Mouse (Mus musculus): ENCODE data around the gene Tcf7l2. TPM values are rescaled to one million over a fixed set of nuclear protein-coding genes. Genes with fewer than 3 reads are reported as not detected.

Gene Tcf7l2
- polyA plus RNA-seq, 1 experiment from 2014 or later = 225 TPM

- no peak overlapping the region for H3K27ac ChIP-seq (replicated peaks; ENCODE audit: low read depth, low read length)
- no peak overlapping the region for H3K4me2 ChIP-seq (ENCODE audit: low read depth, severe bottlenecking)
- H3K27me3 ChIP-seq (ENCODE audit: control insufficient read depth, insufficient read depth, low read length) = no peaks in the 10 kb centered on the region
- DNase-seq (ENCODE audit: low spot score) (no peak), ATAC-seq (ENCODE audit: insufficient number of reproducible peaks, low FRiP score, low TSS enrichment, low read depth) (no peak)
- no peaks in the 10 kb centered on the region for H3K9me3 ChIP-seq (ENCODE audit: control insufficient read depth, low read length)
- peaks cover 4% of the 10 kb centered on the region; the same call in 1 of the 2 replicates for H3K36me3 ChIP-seq (ENCODE audit: control insufficient read depth, insufficient read depth, low read length)
- no peak overlapping the region for H3K4me3 ChIP-seq (ENCODE audit: low read depth, low read length)
- H3K4me1 ChIP-seq (ENCODE audit: control insufficient read depth, insufficient read depth, low read length) = peaks cover 13% of the 10 kb centered on the region; the same call in 1 of the 2 replicates
- 59% methylated on average over 8 of the region's 8 CpGs for WGBS
- H3K9ac ChIP-seq (ENCODE audit: low read length) = no peak overlapping the region
Observed at GRCm38 (mm10) chr19:55781681-55782080, 40.1 kb downstream of the Tcf7l2 start.

GRCm38 (mm10) chr19:55784796-55785418 is 43.3 kb downstream of the Tcf7l2 start:
- Histone ChIP-seq H3K4me3 (ENCODE audit: low read depth, low read length) (no peak overlapping the region), H3K27ac (replicated peaks; ENCODE audit: low read depth, low read length) (no peak overlapping the region), H3K9me3 (ENCODE audit: control insufficient read depth, low read length) (no peaks in the 10 kb centered on the region), H3K4me1 (ENCODE audit: control insufficient read depth, insufficient read depth, low read length) (peaks cover 13% of the 10 kb centered on the region; the same call in 1 of the 2 replicates), H3K4me2 (ENCODE audit: low read depth, severe bottlenecking) (no peak overlapping the region), H3K36me3 (ENCODE audit: control insufficient read depth, insufficient read depth, low read length) (peaks cover 4% of the 10 kb centered on the region; the same call in 1 of the 2 replicates), H3K27me3 (ENCODE audit: control insufficient read depth, insufficient read depth, low read length) (no peaks in the 10 kb centered on the region), H3K9ac (ENCODE audit: low read length) (no peak overlapping the region)
- DNase-seq (ENCODE audit: low spot score) (no peak), ATAC-seq (ENCODE audit: insufficient number of reproducible peaks, low FRiP score, low TSS enrichment, low read depth) (no peak)
- 89% methylated on average over 21 of the region's 21 CpGs for WGBS

GRCm38 (mm10) chr19:55787420-55787819 is 45.8 kb downstream of the Tcf7l2 start:
- H3K4me3 ChIP-seq (ENCODE audit: low read depth, low read length) = no peak overlapping the region
- no peaks in the 10 kb centered on the region for H3K9me3 ChIP-seq (ENCODE audit: control insufficient read depth, low read length)
- H3K4me2 ChIP-seq (ENCODE audit: low read depth, severe bottlenecking) = no peak overlapping the region
- DNase-seq (ENCODE audit: low spot score) (no peak), ATAC-seq (ENCODE audit: insufficient number of reproducible peaks, low FRiP score, low TSS enrichment, low read depth) (no peak)
- peaks cover 4% of the 10 kb centered on the region; the same call in 1 of the 2 replicates for H3K36me3 ChIP-seq (ENCODE audit: control insufficient read depth, insufficient read depth, low read length)
- H3K27me3 ChIP-seq (ENCODE audit: control insufficient read depth, insufficient read depth, low read length) = no peaks in the 10 kb centered on the region
- H3K27ac ChIP-seq (replicated peaks; ENCODE audit: low read depth, low read length) = no peak overlapping the region
- peaks cover 20% of the 10 kb centered on the region for H3K4me1 ChIP-seq (ENCODE audit: control insufficient read depth, insufficient read depth, low read length)
- H3K9ac ChIP-seq (ENCODE audit: low read length) = no peak overlapping the region
- WGBS = 79% methylated on average over 13 of the region's 13 CpGs

- peaks cover 20% of the 10 kb centered on the region for H3K4me1 ChIP-seq (ENCODE audit: control insufficient read depth, insufficient read depth, low read length)
- no peak overlapping the region for H3K27ac ChIP-seq (replicated peaks; ENCODE audit: low read depth, low read length)
- WGBS = 56% methylated on average over 7 of the region's 7 CpGs
- H3K4me3 ChIP-seq (ENCODE audit: low read depth, low read length) = no peak overlapping the region
- peaks cover 4% of the 10 kb centered on the region for H3K36me3 ChIP-seq (ENCODE audit: control insufficient read depth, insufficient read depth, low read length)
- DNase-seq (ENCODE audit: low spot score) (no peak), ATAC-seq (ENCODE audit: insufficient number of reproducible peaks, low FRiP score, low TSS enrichment, low read depth) (no peak)
- H3K27me3 ChIP-seq (ENCODE audit: control insufficient read depth, insufficient read depth, low read length) = no peaks in the 10 kb centered on the region
- H3K9ac ChIP-seq (ENCODE audit: low read length) = no peak overlapping the region
- H3K9me3 ChIP-seq (ENCODE audit: control insufficient read depth, low read length) = no peaks in the 10 kb centered on the region
- no peak overlapping the region for H3K4me2 ChIP-seq (ENCODE audit: low read depth, severe bottlenecking)
Observed at GRCm38 (mm10) chr19:55788285-55788904, 46.8 kb downstream of the Tcf7l2 start.

GRCm38 (mm10) chr19:55788905-55789295 is 47.3 kb downstream of the Tcf7l2 start:
- no peak for ATAC-seq (ENCODE audit: insufficient number of reproducible peaks, low FRiP score, low TSS enrichment, low read depth)
- WGBS = 62% methylated on average over 5 of the region's 5 CpGs
- H3K9me3 ChIP-seq (ENCODE audit: control insufficient read depth, low read length) = no peaks in the 10 kb centered on the region
- no peak overlapping the region for H3K4me3 ChIP-seq (ENCODE audit: low read depth, low read length)
- peaks cover 4% of the 10 kb centered on the region for H3K36me3 ChIP-seq (ENCODE audit: control insufficient read depth, insufficient read depth, low read length)
- no peak overlapping the region for H3K9ac ChIP-seq (ENCODE audit: low read length)
- H3K27me3 ChIP-seq (ENCODE audit: control insufficient read depth, insufficient read depth, low read length) = no peaks in the 10 kb centered on the region
- no peak for DNase-seq (ENCODE audit: low spot score)
- H3K4me2 ChIP-seq (ENCODE audit: low read depth, severe bottlenecking) = no peak overlapping the region
- H3K27ac ChIP-seq (replicated peaks; ENCODE audit: low read depth, low read length) = no peak overlapping the region
- peaks cover 20% of the 10 kb centered on the region for H3K4me1 ChIP-seq (ENCODE audit: control insufficient read depth, insufficient read depth, low read length)

- Histone ChIP-seq H3K4me1 (ENCODE audit: control insufficient read depth, insufficient read depth, low read length) (peaks cover 20% of the 10 kb centered on the region), H3K9me3 (ENCODE audit: control insufficient read depth, low read length) (no peaks in the 10 kb centered on the region), H3K9ac (ENCODE audit: low read length) (no peak overlapping the region), H3K4me3 (ENCODE audit: low read depth, low read length) (no peak overlapping the region), H3K27ac (replicated peaks; ENCODE audit: low read depth, low read length) (no peak overlapping the region), H3K4me2 (ENCODE audit: low read depth, severe bottlenecking) (no peak overlapping the region), H3K36me3 (ENCODE audit: control insufficient read depth, insufficient read depth, low read length) (peaks cover 4% of the 10 kb centered on the region), H3K27me3 (ENCODE audit: control insufficient read depth, insufficient read depth, low read length) (no peaks in the 10 kb centered on the region)
- no peak for DNase-seq (ENCODE audit: low spot score)
- no peak for ATAC-seq (ENCODE audit: insufficient number of reproducible peaks, low FRiP score, low TSS enrichment, low read depth)
- WGBS = 27% methylated on average over 3 of the region's 3 CpGs
Observed at GRCm38 (mm10) chr19:55789838-55790237, 48.2 kb downstream of the Tcf7l2 start.

GRCm38 (mm10) chr19:55791293-55791692 is 49.7 kb downstream of the Tcf7l2 start:
- 90% methylated on average over 6 of the region's 6 CpGs for WGBS

GRCm38 (mm10) chr19:55791886-55792285 is 50.3 kb downstream of the Tcf7l2 start:
- no peak for ATAC-seq (ENCODE audit: insufficient number of reproducible peaks, low FRiP score, low TSS enrichment, low read depth)
- H3K4me1 ChIP-seq (ENCODE audit: control insufficient read depth, insufficient read depth, low read length) = peaks cover 23% of the 10 kb centered on the region
- H3K9ac ChIP-seq (ENCODE audit: low read length) = no peak overlapping the region
- H3K27ac ChIP-seq (replicated peaks; ENCODE audit: low read depth, low read length) = no peak overlapping the region
- H3K36me3 ChIP-seq (ENCODE audit: control insufficient read depth, insufficient read depth, low read length) = no peaks in the 10 kb centered on the region; the same call in 1 of the 2 replicates
- H3K4me2 ChIP-seq (ENCODE audit: low read depth, severe bottlenecking) = no peak overlapping the region
- H3K9me3 ChIP-seq (ENCODE audit: control insufficient read depth, low read length) = no peaks in the 10 kb centered on the region
- 89% methylated on average over 6 of the region's 6 CpGs for WGBS
- DNase-seq (ENCODE audit: low spot score) = no peak
- no peaks in the 10 kb centered on the region for H3K27me3 ChIP-seq (ENCODE audit: control insufficient read depth, insufficient read depth, low read length)
- H3K4me3 ChIP-seq (ENCODE audit: low read depth, low read length) = no peak overlapping the region

More at GRCm38 (mm10) chr19:55791293-55791692, 49.7 kb downstream of the Tcf7l2 start:
- H3K27me3 ChIP-seq (ENCODE audit: control insufficient read depth, insufficient read depth, low read length) = no peaks in the 10 kb centered on the region
- no peak overlapping the region for H3K4me3 ChIP-seq (ENCODE audit: low read depth, low read length)
- H3K36me3 ChIP-seq (ENCODE audit: control insufficient read depth, insufficient read depth, low read length) = peaks cover 2% of the 10 kb centered on the region
- no peak for ATAC-seq (ENCODE audit: insufficient number of reproducible peaks, low FRiP score, low TSS enrichment, low read depth)
- H3K4me1 ChIP-seq (ENCODE audit: control insufficient read depth, insufficient read depth, low read length) = peaks cover 22% of the 10 kb centered on the region
- H3K27ac ChIP-seq (replicated peaks; ENCODE audit: low read depth, low read length) = no peak overlapping the region
- H3K9ac ChIP-seq (ENCODE audit: low read length) = no peak overlapping the region
- H3K4me2 ChIP-seq (ENCODE audit: low read depth, severe bottlenecking) = no peak overlapping the region
- no peaks in the 10 kb centered on the region for H3K9me3 ChIP-seq (ENCODE audit: control insufficient read depth, low read length)
- no peak for DNase-seq (ENCODE audit: low spot score)

Data from limb, embryonic 11.5 days (tissue).